In genomic region chr6:137734460-137734845, GRCm38 (mm10) we compare ENCODE assay signal across 8 mouse cellular contexts. TPM values are rescaled to one million over a fixed set of nuclear protein-coding genes. Genes with fewer than 3 reads are reported as not detected.
A peak's percentile ranks its signal among the peaks of the same experiment; 100 is the strongest.
DNase-seq lines count a peak whose midpoint lies in the region; ATAC-seq and TF ChIP-seq lines count a peak whose summit lies in the region.

No protein-coding gene starts in this region.

- peak overlapping the region; percentile 56 for H3K9ac ChIP-seq in ES-E14 (ENCODE audit: insufficient read depth, low read depth, low read length, poor library complexity, severe bottlenecking)
- peak overlapping the region; percentile 93 for H3K9ac ChIP-seq in forebrain, embryonic 14.5 days (ENCODE audit: low read length)
- H3K9ac ChIP-seq in limb, embryonic 12.5 days (replicated peaks) = peak overlapping the region; percentile 27
- peak overlapping the region; percentile 88 for H3K9ac ChIP-seq in neural tube, embryonic 12.5 days

- peaks cover 5% of the 10 kb centered on the region; the same call in 1 of the 2 replicates for H3K36me3 ChIP-seq in ES-E14 (ENCODE audit: control insufficient read depth, insufficient read depth, low read length, poor library complexity, severe bottlenecking)
- peaks cover 14% of the 10 kb centered on the region for H3K36me3 ChIP-seq in forebrain, embryonic 14.5 days (ENCODE audit: control insufficient read depth, insufficient read depth, low read length)
- peaks cover 14% of the 10 kb centered on the region for H3K36me3 ChIP-seq in limb, embryonic 12.5 days
- peaks cover 17% of the 10 kb centered on the region for H3K36me3 ChIP-seq in neural tube, embryonic 12.5 days

- DNase-seq in adrenal gland, postnatal 10 days = peak; percentile 17
- DNase-seq in adrenal gland, postnatal 25 days = no peak
- DNase-seq in ES-E14 (ENCODE audit: low read depth, low spot score) = no peak
- DNase-seq in forebrain, embryonic 14.5 days (ENCODE audit: low spot score) = no peak
- no peak for DNase-seq in layer of hippocampus, adult 8-10 months (ENCODE audit: low spot score in 2 of 2)
- DNase-seq in embryo, embryonic 9.5 days (ENCODE audit: extremely low spot score) = no peak

- whole genome bisulfite sequencing in forebrain, embryonic 14.5 days = 8% methylated on average over 7 of the region's 7 CpGs
- WGBS in limb, embryonic 12.5 days = 8% methylated on average over 7 of the region's 7 CpGs
- WGBS in neural tube, embryonic 12.5 days = 11% methylated on average over 7 of the region's 7 CpGs

- no peak overlapping the region for H3K27ac ChIP-seq in ES-E14 (ENCODE audit: insufficient read depth, low read depth, low read length, poor library complexity, severe bottlenecking)
- peak overlapping the region; percentile 17; the same call in 1 of the 2 replicates for H3K27ac ChIP-seq in forebrain, embryonic 14.5 days (ENCODE audit: low read depth, low read length)
- H3K27ac ChIP-seq in limb, embryonic 12.5 days = peak overlapping the region; percentile 69; the same call in 1 of the 2 replicates
- H3K27ac ChIP-seq in neural tube, embryonic 12.5 days = peak overlapping the region; percentile 6; the same call in 1 of the 2 replicates

- no peaks in the 10 kb centered on the region for H3K9me3 ChIP-seq in ES-E14 (ENCODE audit: control insufficient read depth, insufficient read depth, low read depth, low read length)
- H3K9me3 ChIP-seq in forebrain, embryonic 14.5 days (replicated peaks; ENCODE audit: control insufficient read depth, low read length) = no peaks in the 10 kb centered on the region
- H3K9me3 ChIP-seq in limb, embryonic 12.5 days = no peaks in the 10 kb centered on the region
- H3K9me3 ChIP-seq in neural tube, embryonic 12.5 days = no peaks in the 10 kb centered on the region

- H3K27me3 ChIP-seq in forebrain, embryonic 14.5 days (replicated peaks; ENCODE audit: control insufficient read depth, insufficient read depth, low read length) = no peaks in the 10 kb centered on the region
- H3K27me3 ChIP-seq in limb, embryonic 12.5 days = peaks cover 8% of the 10 kb centered on the region
- H3K27me3 ChIP-seq in neural tube, embryonic 12.5 days (replicated peaks) = no peaks in the 10 kb centered on the region

- in situ Hi-C loops in ES-E14 (cut with MboI; ENCODE audit: low sequenced_read_pairs in 2 of 2, unreplicated experiment in 2 of 2) = no loop called here

- ATAC-seq in forebrain, embryonic 14.5 days = peak; percentile 22; the same call in 1 of the 2 replicates
- ATAC-seq in limb, embryonic 12.5 days (ENCODE audit: insufficient number of reproducible peaks, insufficient read depth, low FRiP score, low TSS enrichment, low read depth) = peak; percentile 71; the same call in 1 of the 2 replicates
- ATAC-seq in neural tube, embryonic 12.5 days (ENCODE audit: low FRiP score, low read depth) = no peak; the same call in 1 of the 2 replicates

- peak overlapping the region; percentile 70 for H3K4me2 ChIP-seq in forebrain, embryonic 14.5 days (ENCODE audit: low read length)
- peak overlapping the region; percentile 89 for H3K4me2 ChIP-seq in limb, embryonic 12.5 days
- H3K4me2 ChIP-seq in neural tube, embryonic 12.5 days (replicated peaks) = peak overlapping the region; percentile 78

- peaks cover 0 to 8% of the 10 kb centered on the region in 2 experiments; a peak in 1 of 4 replicates for H3K4me1 ChIP-seq in ES-E14 (ENCODE audit: control insufficient read depth in 2 of 2, insufficient read depth in 2 of 2, low read length in 2 of 2, poor library complexity in 1 of 2)
- peaks cover 13% of the 10 kb centered on the region for H3K4me1 ChIP-seq in forebrain, embryonic 14.5 days (ENCODE audit: control insufficient read depth, insufficient read depth, low read length)
- peaks cover 16% of the 10 kb centered on the region for H3K4me1 ChIP-seq in limb, embryonic 12.5 days (replicated peaks)
- H3K4me1 ChIP-seq in neural tube, embryonic 12.5 days = peaks cover 10% of the 10 kb centered on the region

- H3K4me3 ChIP-seq in ES-E14 (ENCODE audit: insufficient read depth in 1 of 2, low read depth in 1 of 2, low read length in 2 of 2, poor library complexity in 1 of 2, severe bottlenecking in 1 of 2) = peak overlapping the region; percentile 83 to 99
- peak overlapping the region; percentile 96 for H3K4me3 ChIP-seq in forebrain, embryonic 14.5 days (ENCODE audit: low read depth, low read length)
- peak overlapping the region; percentile 91 for H3K4me3 ChIP-seq in limb, embryonic 12.5 days (replicated peaks)
- H3K4me3 ChIP-seq in neural tube, embryonic 12.5 days = peak overlapping the region; percentile 87

TF ChIP-seq in ES-E14, 5 proteins besides CTCF, POLR2A, EP300 and RAD21:
- no peak for TF ChIP-seq ZC3H11A (IDR thresholded peaks at IDR 0.05; ENCODE audit: borderline replicate concordance, low read depth, low read length)
- TF ChIP-seq HCFC1 (IDR thresholded peaks at IDR 0.05; ENCODE audit: borderline replicate concordance, insufficient read depth, low read length) = no peak
- no peak for TF ChIP-seq MAFK (IDR thresholded peaks at IDR 0.05; ENCODE audit: insufficient read depth, low read depth, low read length)
- peak; percentile 40; the same call in 1 of the 2 replicates for TF ChIP-seq ZNF384 (IDR thresholded peaks at IDR 0.05; ENCODE audit: low read depth, low read length)
- TF ChIP-seq CHD2 (IDR thresholded peaks at IDR 0.05; ENCODE audit: low read depth, low read length) = no peak

RNA-seq across cellular contexts. Expression of gene Strap, which starts 0.4 kb away (rescaled TPM):
- 100 to 1,000 TPM; 102 to 113 TPM for total RNA-seq in adrenal gland, postnatal 10 days (2021)
- 107 and 111 TPM in 2 replicates for total RNA-seq in adrenal gland, postnatal 25 days (2021)
- total RNA-seq in ES-E14 (2012; rRNA removed) = 78.1 and 109 TPM in 2 replicates
- polyA plus RNA-seq in forebrain, embryonic 14.5 days (2014; fragmentation: Nextera tagmentation; extraction: Ambion mirVana) = 209 and 220 TPM in 2 replicates
- polyA plus RNA-seq in limb, embryonic 12.5 days (2016; fragmentation: Nextera tagmentation; extraction: Ambion mirVana) = 204 and 205 TPM in 2 replicates
- polyA plus RNA-seq in neural tube, embryonic 12.5 days (2016; fragmentation: Nextera tagmentation; extraction: Ambion mirVana) = 192 and 194 TPM in 2 replicates
- 100 to 1,000 TPM; 105 to 120 (median 109) TPM for total RNA-seq in layer of hippocampus, adult 8-10 months (2022)

RNA-seq across cellular contexts. Expression of gene Dera, which starts 19.9 kb away (rescaled TPM):
- total RNA-seq in adrenal gland, postnatal 10 days (2021) = 10 to 100 TPM; 28.9 to 31.6 TPM
- 30.0 and 31.3 TPM in 2 replicates for total RNA-seq in adrenal gland, postnatal 25 days (2021)
- total RNA-seq in ES-E14 (2012; rRNA removed) = 47.6 and 53.1 TPM in 2 replicates
- polyA plus RNA-seq in forebrain, embryonic 14.5 days (2014; fragmentation: Nextera tagmentation; extraction: Ambion mirVana) = 12.8 and 17.8 TPM in 2 replicates
- polyA plus RNA-seq in limb, embryonic 12.5 days (2016; fragmentation: Nextera tagmentation; extraction: Ambion mirVana) = 63.0 and 64.4 TPM in 2 replicates
- 38.3 and 38.7 TPM in 2 replicates for polyA plus RNA-seq in neural tube, embryonic 12.5 days (2016; fragmentation: Nextera tagmentation; extraction: Ambion mirVana)
- 1 to 10 TPM; 5.8 to 7.1 (median 6.2) TPM for total RNA-seq in layer of hippocampus, adult 8-10 months (2022)

Comparison
In these comparisons a context has a peak if more than half of its experiments do, and no peak if none do; other contexts are left out.
1. H3K9ac ChIP-seq: peak in every context shown above with its lines; median percentile 93 in forebrain, embryonic 14.5 days; 88 in neural tube, embryonic 12.5 days; 56 in ES-E14; 27 in limb, embryonic 12.5 days.